Mouse (Mus musculus) MEL-GATA-1-ER (cell line): ENCODE measurements around the gene Tcea2.

Experiments
- DNase-seq: peaks from one replicate; pipeline ENCODE4 v3.0.0-alpha.2; 2012; ENCODE audit warnings: low read depth; ENCODE audit errors: extremely low read depth

Tcea2 gene

DNA sequence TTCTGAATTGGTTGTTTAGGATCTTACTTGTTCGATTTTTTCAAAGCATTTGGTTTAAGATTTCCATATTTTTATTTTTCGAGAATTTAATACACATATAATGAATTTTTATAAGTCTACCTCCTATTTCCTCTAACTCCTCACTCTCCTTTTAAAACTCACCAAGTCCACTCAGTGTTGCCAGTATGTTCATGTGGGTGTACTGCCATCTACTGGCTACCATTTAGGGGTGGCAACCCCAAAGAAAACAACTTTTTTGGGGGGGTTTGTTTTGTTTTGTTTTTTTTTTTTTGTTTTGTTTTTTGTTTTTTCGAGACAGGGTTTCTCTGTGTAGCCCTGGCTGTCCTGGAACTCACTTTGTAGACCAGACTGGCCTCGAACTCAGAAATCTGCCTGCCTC lies 26.6 kb downstream of the Tcea2 start:
- DNase-seq = peak; percentile 41

DNA sequence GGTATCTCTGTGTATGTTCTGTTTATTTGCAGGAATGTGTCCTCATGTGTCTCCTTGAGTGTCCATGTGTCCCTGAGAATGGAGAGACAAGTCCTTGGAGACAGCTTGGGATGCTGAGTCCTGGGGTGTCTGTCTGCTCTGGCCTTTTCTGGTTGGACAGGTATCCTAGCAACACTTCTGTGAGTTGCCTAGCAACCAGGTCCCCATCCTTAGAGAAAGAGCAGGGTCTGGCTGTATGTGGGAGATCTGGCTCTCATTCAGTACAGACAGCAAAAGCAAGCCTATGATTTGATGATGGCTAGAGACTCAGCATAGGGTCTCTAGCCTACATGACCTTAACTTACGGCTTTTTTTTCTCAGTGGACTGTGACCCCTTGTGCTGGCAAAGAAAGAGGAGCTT lies 33.6 kb downstream of the Tcea2 start:
- DNase-seq = no peak

DNA sequence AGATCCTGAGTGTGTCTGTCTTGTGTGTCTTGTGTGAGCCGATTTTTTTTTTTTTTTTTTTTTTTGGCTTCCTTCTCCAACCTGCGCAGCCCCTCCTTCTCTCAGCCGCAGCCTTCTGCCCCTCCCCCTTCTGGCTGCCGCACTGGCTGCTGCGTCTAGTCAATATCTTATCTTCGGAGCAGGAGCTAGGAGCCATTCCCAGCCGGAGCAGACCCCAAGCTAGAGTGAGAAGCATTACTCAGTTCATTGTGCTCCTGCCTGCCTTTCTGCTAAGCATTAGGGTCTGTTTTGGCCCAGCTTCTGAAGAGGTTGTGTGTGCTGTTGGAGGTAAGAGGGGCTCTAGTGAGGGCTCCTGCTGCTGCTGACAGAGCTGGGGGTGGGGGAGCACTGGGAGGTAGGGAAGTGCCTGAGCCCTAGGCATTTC lies 34.8 kb downstream of the Tcea2 start, which contains the start of gene Oprl1:
TSS of gene Oprl1 (plus strand) at position 114 of the 424 bp plus-strand sequence.
- DNase-seq = peak; percentile 41

DNA sequence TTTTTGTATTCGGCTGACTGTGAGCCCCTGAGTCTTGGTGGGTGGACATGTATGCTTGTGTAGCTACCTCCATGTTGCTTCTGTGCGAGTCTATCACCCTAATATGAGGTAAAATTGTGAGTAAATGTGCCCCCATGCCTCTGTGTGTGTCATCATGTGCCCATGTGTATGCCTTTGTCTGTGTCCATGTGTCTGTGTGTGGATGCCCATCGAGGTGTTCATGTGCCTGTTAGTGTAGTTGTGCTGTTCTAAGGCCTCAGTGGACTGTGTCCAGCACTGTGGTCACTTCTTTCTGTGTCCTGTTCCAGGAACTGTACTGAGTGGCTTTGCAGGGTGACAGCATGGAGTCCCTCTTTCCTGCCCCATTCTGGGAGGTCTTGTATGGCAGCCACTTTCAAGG lies 35.3 kb downstream of the Tcea2 start:
- no peak for DNase-seq

DNA sequence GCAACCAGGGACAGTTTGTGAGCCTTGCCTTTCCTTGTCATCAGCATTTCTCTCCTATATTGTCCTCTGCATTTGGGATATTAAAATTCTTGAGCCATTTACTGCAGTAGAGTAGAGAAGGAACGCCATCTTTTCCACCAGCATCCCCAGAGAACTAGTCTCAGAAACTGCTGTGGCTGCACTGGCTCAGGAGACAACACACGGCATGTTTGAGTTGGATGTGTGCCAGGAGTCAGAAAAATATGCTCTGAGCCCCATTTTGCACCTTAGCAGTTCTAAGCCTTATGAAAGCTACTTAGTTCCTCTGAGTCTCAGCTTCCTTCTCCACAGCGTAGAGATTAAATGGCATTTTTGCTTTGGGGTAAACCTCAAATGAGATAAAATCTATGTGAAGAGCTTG lies 36.9 kb downstream of the Tcea2 start:
- DNase-seq = no peak

DNA sequence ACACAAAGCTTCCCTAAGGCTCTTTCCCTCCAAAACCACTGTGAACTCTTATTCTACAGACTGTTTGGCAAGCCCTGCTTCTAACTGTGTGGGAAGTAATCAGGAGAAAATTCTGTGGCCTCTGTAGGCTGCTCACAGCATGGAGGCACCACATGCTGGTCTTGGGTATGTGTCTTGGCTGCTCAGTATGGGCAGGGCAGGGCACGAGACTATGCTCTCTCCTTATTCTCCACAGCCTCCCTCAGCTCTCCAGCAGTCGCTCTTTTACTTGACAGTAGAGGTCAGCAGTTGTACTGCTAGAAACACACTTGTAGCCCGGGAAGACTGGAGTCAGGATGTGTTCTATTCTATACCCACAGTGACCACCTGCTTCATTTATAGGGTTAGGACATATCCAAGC lies 40.0 kb downstream of the Tcea2 start:
- DNase-seq = no peak

DNA sequence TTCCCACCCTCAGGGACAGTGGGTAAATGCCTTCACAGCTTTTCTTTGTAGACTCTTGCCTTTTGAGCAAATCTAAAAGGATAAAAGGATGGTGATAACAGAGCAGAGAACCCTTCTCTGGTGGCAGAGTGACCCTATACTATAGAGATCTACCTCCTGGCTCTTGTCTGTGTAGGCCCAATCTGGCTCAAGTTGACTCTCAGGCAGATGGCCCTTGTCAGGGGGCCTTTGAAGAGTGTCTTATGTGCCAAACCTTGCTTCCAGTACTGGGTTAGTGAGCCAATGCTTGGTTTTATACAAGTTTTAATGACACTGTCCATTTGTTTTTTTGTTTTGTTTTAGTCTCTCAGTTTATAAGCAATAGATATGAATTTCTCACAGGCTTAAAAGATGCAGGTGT lies 41.1 kb downstream of the Tcea2 start:
- no peak for DNase-seq

DNA sequence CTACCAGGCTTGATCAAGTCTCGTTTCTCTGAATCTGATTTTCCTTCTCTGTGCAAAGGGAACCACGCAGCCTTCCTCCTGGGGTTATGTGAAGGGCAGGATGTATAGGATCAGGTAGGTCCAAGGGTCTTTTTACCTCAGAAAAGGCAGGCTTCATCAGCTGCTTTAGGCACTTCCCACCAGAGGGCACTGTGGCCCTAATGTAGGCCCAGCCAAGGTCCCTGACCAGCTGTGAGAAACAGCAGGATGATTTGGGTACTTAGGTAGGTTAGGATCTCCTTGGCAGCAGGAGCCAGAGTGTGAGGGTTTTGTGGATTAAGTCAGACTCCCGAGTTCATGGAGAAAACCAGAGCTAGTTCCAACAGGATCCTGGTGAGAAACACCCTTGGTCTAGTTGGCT lies 42.1 kb downstream of the Tcea2 start:
- DNase-seq = no peak

DNA sequence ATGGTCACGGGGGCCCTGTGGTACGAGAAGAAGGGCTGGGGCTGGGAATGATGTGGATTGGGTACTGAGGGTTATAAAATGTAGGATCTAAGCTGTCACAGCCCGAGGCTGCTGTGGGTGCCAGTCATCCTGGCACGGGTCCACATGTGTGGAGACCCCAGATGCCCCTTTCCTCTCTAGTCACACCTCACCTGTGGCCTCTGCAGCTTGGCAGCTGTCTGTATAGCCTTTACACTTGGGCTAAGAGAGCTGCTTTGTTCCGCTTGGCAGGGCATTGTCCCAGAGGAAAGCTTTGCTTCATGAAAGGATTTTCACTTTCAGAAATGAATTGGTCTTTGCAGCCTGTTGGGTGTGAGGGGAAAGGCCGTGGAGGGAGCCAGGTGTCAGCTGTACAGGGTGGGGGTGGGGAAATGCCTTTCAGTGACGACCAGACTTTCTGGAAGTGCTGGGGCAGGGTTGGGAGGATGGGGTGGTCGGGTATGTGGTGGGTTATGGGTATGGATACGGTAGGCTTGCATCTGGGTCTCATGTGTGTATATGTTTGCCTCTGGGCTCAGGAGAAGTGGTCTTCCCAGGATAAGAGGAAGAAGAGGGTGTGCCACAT lies 47.7 kb downstream of the Tcea2 start:
- DNase-seq = no peak

DNA sequence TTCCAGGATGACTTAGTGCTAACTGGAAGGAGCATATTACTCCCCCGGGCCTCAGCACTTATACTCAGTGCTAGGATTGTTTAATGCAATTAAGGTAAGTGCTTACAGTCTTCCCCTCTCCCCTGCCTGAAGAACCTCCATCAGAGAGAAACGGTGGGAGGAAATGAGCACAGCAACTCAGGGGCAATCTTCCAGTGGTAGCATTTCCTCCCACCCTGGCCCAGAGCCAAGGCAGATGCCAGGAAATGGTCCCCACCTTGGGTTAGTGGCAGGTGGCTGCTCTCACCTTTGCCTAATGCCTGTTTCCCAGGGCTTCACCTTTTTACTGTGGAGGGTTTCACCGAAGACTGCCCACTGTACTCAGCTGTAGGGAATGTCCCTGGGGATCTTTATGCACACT lies 49.9 kb downstream of the Tcea2 start:
- DNase-seq = no peak
